Mouse (Mus musculus) heart, postnatal 0 days (tissue): Measurements from ENCODE around the gene Clk2.

ENCODE experiments used
- CTCF ChIP-seq: IDR thresholded peaks from 2 replicates; pipeline ENCODE4 v1.5.1; 2016; ENCODE audit warnings: antibody characterized with exemption, control low read depth, low read depth
- EP300 ChIP-seq: IDR thresholded peaks from 2 replicates; pipeline ENCODE4 v1.6.1; 2016; ENCODE audit warnings: antibody characterized with exemption, low read depth

GRCm38 (mm10) chr3:89225321-89225815, 60.8 kb downstream of the Clk2 start:
- TF ChIP-seq CTCF (no peak), EP300 (no peak)
